In genomic region chr11:95913959-95914566, GRCm38 (mm10) we compare ENCODE assay signal across 9 mouse cellular contexts. TPM values are rescaled to one million over a fixed set of nuclear protein-coding genes. Genes with fewer than 3 reads are reported as not detected.
DNase-seq lines count a peak whose midpoint lies in the region; ATAC-seq lines count a peak whose summit lies in the region.
"Had no signal": no experiment of that assay in that cellular context is flagged by ENCODE, and none has a peak within 500 bp of the region (broad histone marks: within the 10 kb centered on the region; RNA-seq: fewer than 3 reads in every experiment).

No protein-coding gene starts in this region.

- ATAC-seq in hindbrain, embryonic 12.5 days (ENCODE audit: low FRiP score), result no peak
- ATAC-seq in midbrain, embryonic 14.5 days (ENCODE audit: low FRiP score, low TSS enrichment), result no peak

- peaks cover 79% of the 10 kb centered on the region for H3K27me3 ChIP-seq in heart, embryonic 10.5 days (ENCODE audit: insufficient read depth, poor library complexity, severe bottlenecking)
- peaks cover 80% of the 10 kb centered on the region for H3K27me3 ChIP-seq in hindbrain, embryonic 12.5 days
- H3K27me3 ChIP-seq in midbrain, embryonic 14.5 days (ENCODE audit: control insufficient read depth, insufficient read depth, low read length), result peaks cover 71% of the 10 kb centered on the region

- H3K4me3 ChIP-seq in heart, embryonic 10.5 days, result peak overlapping the region; percentile 56
- H3K4me3 ChIP-seq in hindbrain, embryonic 12.5 days, result peak overlapping the region; percentile 19
- H3K4me3 ChIP-seq in midbrain, embryonic 14.5 days (replicated peaks; ENCODE audit: low read depth, low read length), result peak overlapping the region; percentile 22

- no peaks in the 10 kb centered on the region for H3K36me3 ChIP-seq in heart, embryonic 10.5 days
- no peaks in the 10 kb centered on the region for H3K36me3 ChIP-seq in hindbrain, embryonic 12.5 days
- no peaks in the 10 kb centered on the region for H3K36me3 ChIP-seq in midbrain, embryonic 14.5 days (ENCODE audit: control insufficient read depth, insufficient read depth, low read length)

- no peak for DNase-seq in heart, embryonic 10.5 days (ENCODE audit: low spot score)
- no peak for DNase-seq in heart, adult 8-10 months (ENCODE audit: low spot score)
- DNase-seq in MN1 (ENCODE audit: low spot score), result peak; percentile 55
- peak; percentile 6 for DNase-seq in midbrain, embryonic 14.5 days
- no peak for DNase-seq in left cerebral cortex, adult 11 months (ENCODE audit: low spot score)
- no peak for DNase-seq in thymus, postnatal 25 days
- DNase-seq in spleen, postnatal 36 days (ENCODE audit: low spot score in 2 of 2), result no peak

- no peak overlapping the region for H3K27ac ChIP-seq in heart, embryonic 10.5 days
- H3K27ac ChIP-seq in hindbrain, embryonic 12.5 days, result no peak overlapping the region
- no peak overlapping the region for H3K27ac ChIP-seq in midbrain, embryonic 14.5 days (replicated peaks; ENCODE audit: low read depth, low read length)

- WGBS in heart, embryonic 10.5 days, result 5% methylated on average over 14 of the region's 14 CpGs
- 4% methylated on average over 14 of the region's 14 CpGs for WGBS in hindbrain, embryonic 12.5 days
- 3% methylated on average over 14 of the region's 14 CpGs for WGBS in midbrain, embryonic 14.5 days

- peak overlapping the region; percentile 32; the same call in 1 of the 2 replicates for H3K4me2 ChIP-seq in hindbrain, embryonic 12.5 days (replicated peaks)
- peak overlapping the region; percentile 33; the same call in 1 of the 2 replicates for H3K4me2 ChIP-seq in midbrain, embryonic 14.5 days (ENCODE audit: low read length)

- H3K9me3 ChIP-seq in heart, embryonic 10.5 days, result no peaks in the 10 kb centered on the region
- no peaks in the 10 kb centered on the region for H3K9me3 ChIP-seq in hindbrain, embryonic 12.5 days (replicated peaks)
- H3K9me3 ChIP-seq in midbrain, embryonic 14.5 days (ENCODE audit: control insufficient read depth, low read length), result no peaks in the 10 kb centered on the region

- no peak overlapping the region for H3K9ac ChIP-seq in hindbrain, embryonic 12.5 days
- H3K9ac ChIP-seq in midbrain, embryonic 14.5 days (replicated peaks; ENCODE audit: low read length), result no peak overlapping the region

- peaks cover 27% of the 10 kb centered on the region for H3K4me1 ChIP-seq in heart, embryonic 10.5 days
- peaks cover 6% of the 10 kb centered on the region; the same call in 1 of the 2 replicates for H3K4me1 ChIP-seq in hindbrain, embryonic 12.5 days
- peaks cover 15% of the 10 kb centered on the region; the same call in 1 of the 2 replicates for H3K4me1 ChIP-seq in midbrain, embryonic 14.5 days (ENCODE audit: control insufficient read depth, insufficient read depth, low read length)

RNA-seq across cellular contexts. Expression of gene B4galnt2, which starts 0.6 kb away (rescaled TPM):
- polyA plus RNA-seq in heart, embryonic 10.5 days (2016; fragmentation: Nextera tagmentation; extraction: Ambion mirVana), result 0.16 and 0.49 TPM in 2 replicates
- not detected for total RNA-seq in heart, adult 8-10 months (2022)
- not detected in 2 replicates for polyA plus RNA-seq in hindbrain, embryonic 12.5 days (2016; fragmentation: Nextera tagmentation; extraction: Ambion mirVana)
- polyA plus RNA-seq in midbrain, embryonic 14.5 days (2014; fragmentation: Nextera tagmentation; extraction: Ambion mirVana), result not detected in 2 replicates
- total RNA-seq: granulocyte monocyte progenitor cell, adult 5-6 weeks had no signal

Comparison
In these comparisons a context has a peak if more than half of its experiments do, and no peak if none do; other contexts are left out.
1. DNase-seq: peak in MN1 (single experiment) and midbrain, embryonic 14.5 days (single experiment); none in heart, embryonic 10.5 days (single experiment), heart, adult 8-10 months (single experiment), left cerebral cortex, adult 11 months (single experiment), thymus, postnatal 25 days (single experiment) and spleen, postnatal 36 days (0 of 2).
2. Peak in every context shown above with its lines, with median percentiles within 50 percentile points of each other: H3K4me3 ChIP-seq.